Mouse (Mus musculus): ENCODE measurements around the gene Tcp11.

GRCm38 (mm10) chr17:28084395-28084905 lies 4.0 kb upstream of the Tcp11 start:
- TF ChIP-seq CTCF (IDR thresholded peaks at IDR 0.05; ENCODE audit: low read depth) (no peak), EP300 (IDR thresholded peaks at IDR 0.05; ENCODE audit: low read depth) (no peak)

Data from heart, postnatal 0 days (tissue).